Mouse (Mus musculus) forebrain, embryonic 11.5 days (tissue): ENCODE data around the gene Gm21258. TPM values are rescaled to one million over a fixed set of nuclear protein-coding genes. Genes with fewer than 3 reads are reported as not detected.
"Not testable (repeated sequence)": the region's sequence is repeated elsewhere in the genome, so short reads cannot be mapped to it uniquely, and the experiment has no call there.

Source experiments
- ATAC-seq: fragments of 200-750 bp; cut with Nextera tagmentation; replicated peaks from 2 replicates; pipeline ENCODE4 v1.8.0; 2017; ENCODE audit warnings: moderate TSS enrichment; ENCODE audit not compliant: low FRiP score
- DNase-seq: peaks from one replicate; pipeline ENCODE4 v3.0.0-alpha.2; 2017; ENCODE audit warnings: low spot score
- H3K27ac ChIP-seq: fragments of 300-500 bp; sonication (generic); 2 replicates; pipeline ENCODE4 v1.5.1; 2014; ENCODE audit warnings: low read depth, low read length
- H3K27me3 ChIP-seq: fragments of 300-500 bp; sonication (generic); 2 replicates; pipeline ENCODE4 v1.6.1; 2014; ENCODE audit warnings: mild to moderate bottlenecking, low read length, mixed read lengths; ENCODE audit not compliant: control insufficient read depth, insufficient read depth
- H3K36me3 ChIP-seq: fragments of 300-500 bp; sonication (generic); 2 replicates; pipeline ENCODE4 v1.6.1; 2014; ENCODE audit warnings: mild to moderate bottlenecking, low read length, moderate library complexity, mixed read lengths; ENCODE audit not compliant: control insufficient read depth, insufficient read depth
- H3K4me1 ChIP-seq: fragments of 300-500 bp; sonication (generic); replicated peaks from 2 replicates; pipeline ENCODE4 v1.6.1; 2014; ENCODE audit warnings: low read length, mixed read lengths; ENCODE audit not compliant: control insufficient read depth, insufficient read depth
- H3K4me2 ChIP-seq: fragments of 300-500 bp; sonication (generic); 2 replicates; pipeline ENCODE4 v1.6.1; 2014; ENCODE audit warnings: low read depth, mild to moderate bottlenecking, low read length, moderate library complexity, mixed read lengths; ENCODE audit not compliant: severe bottlenecking
- H3K4me3 ChIP-seq: fragments of 300-500 bp; sonication (generic); 2 replicates; pipeline ENCODE4 v1.5.1; 2014; ENCODE audit warnings: low read depth, low read length
- H3K9ac ChIP-seq: fragments of 300-500 bp; sonication (generic); 2 replicates; pipeline ENCODE4 v1.6.1; 2014; ENCODE audit warnings: low read length
- H3K9me3 ChIP-seq: fragments of 300-500 bp; sonication (generic); 2 replicates; pipeline ENCODE4 v1.6.1; 2016; ENCODE audit warnings: low read length, mixed read lengths; ENCODE audit not compliant: control insufficient read depth
- WGBS: fragments of 180-500 bp; shearing (Covaris S2); extraction: QIAGEN DNeasy Blood & Tissue Kit; methylation state at CpG from one replicate; pipeline ENCODE4 v1.1.7; 2014; 5-methylcytosine and 5-hydroxymethylcytosine counted together
- polyA plus RNA-seq: library from polyadenylated mRNA; unstranded; fragments of >200 nt; fragmentation: Nextera tagmentation; extraction: Ambion mirVana; gene quantifications from 2 replicates; pipeline ENCODE4 v1.2.1, GENCODE M21; 2014

Gm21258 gene
- not detected in 2 replicates for polyA plus RNA-seq

DNA sequence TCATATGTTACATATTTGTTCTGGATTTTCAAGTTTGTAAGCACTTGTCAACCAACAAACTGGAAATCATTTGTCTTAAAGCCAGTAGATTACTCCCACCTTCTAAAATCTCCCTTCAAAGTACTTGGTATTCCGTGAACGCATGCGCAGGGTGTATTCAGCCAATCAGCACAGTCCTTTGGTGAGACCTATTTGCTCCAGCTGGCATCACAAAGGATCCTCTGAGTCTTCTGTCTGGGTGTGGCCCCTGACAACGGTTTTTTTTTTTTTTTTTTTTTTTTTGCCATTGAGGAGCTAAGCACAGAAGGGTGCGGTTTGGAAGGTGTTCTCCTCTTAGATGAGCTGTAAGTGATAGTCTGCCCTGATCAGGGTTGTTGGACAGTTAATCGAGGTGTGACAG, at the start of gene Gm21258:
Gene Gm21258 (plus strand): TSS at position 301 of the 400 bp plus-strand sequence.
- not testable (repeated sequence) for H3K36me3 ChIP-seq, H3K4me3 ChIP-seq, DNase-seq, ATAC-seq, H3K9me3 ChIP-seq, H3K9ac ChIP-seq, H3K4me1 ChIP-seq, H3K27me3 ChIP-seq, H3K4me2 ChIP-seq, H3K27ac ChIP-seq
- WGBS: no CpG with 5 or more reads among the region's 6 CpGs
